Mouse (Mus musculus) bone marrow macrophage, adult 2 months (primary cell): ENCODE measurements at regions not wholly inside any gene's neighbourhood (a gene's known extent, or its start where the extent isn't known, plus 50 kb on each side); places are given as distances from the start of the nearest gene placed in this dataset.

Experiments used
- CTCF ChIP-seq: IDR thresholded peaks from 2 replicates; pipeline ENCODE4 v1.5.1; 2012; ENCODE audit warnings: low read depth, mild to moderate bottlenecking, low read length, moderate library complexity
- POLR2A ChIP-seq: IDR thresholded peaks from 2 replicates; pipeline ENCODE4 v1.6.1; 2012; ENCODE audit warnings: mild to moderate bottlenecking, low read depth, low read length, borderline replicate concordance

GRCm38 (mm10) chr5:119575124-119575523 lies 95.3 kb upstream of the Tbx3 start:
- TF ChIP-seq POLR2A (no peak), CTCF (no peak)
